Mouse (Mus musculus): Measurements from ENCODE around the gene Procr. TPM values are rescaled to one million over a fixed set of nuclear protein-coding genes. Genes with fewer than 3 reads are reported as not detected.
A peak's percentile ranks its signal among the peaks of the same experiment; 100 is the strongest.

The Procr gene
- 2.4 and 2.5 TPM in 2 replicates for polyA plus RNA-seq (2015; fragmentation: Nextera tagmentation; extraction: Ambion mirVana)

- Histone ChIP-seq H3K36me3 (no peaks in the 10 kb centered on the region), H3K4me2 (replicated peaks) (peak within 1 kb of the TSS; percentile 52), H3K27me3 (peaks cover 13% of the 10 kb centered on the region), H3K9ac (replicated peaks) (peak within 1 kb of the TSS; percentile 57), H3K9me3 (no peaks in the 10 kb centered on the region), H3K4me3 (replicated peaks) (peak within 1 kb of the TSS; percentile 29), H3K27ac (no peak within 1 kb of the TSS), H3K4me1 (replicated peaks) (peaks cover 7% of the 10 kb centered on the region)
- no peak for ATAC-seq
- 4% methylated on average over 25 of the region's 25 CpGs for WGBS
Observed at GRCm38 (mm10) chr2:155751014-155751786, at the start of gene Procr. Procr (plus strand) TSS chr2:155751117.

- H3K27ac ChIP-seq, result no peak overlapping the region
- no peak for ATAC-seq
- H3K4me1 ChIP-seq (replicated peaks), result no peaks in the 10 kb centered on the region; the same call in 1 of the 2 replicates
- H3K9me3 ChIP-seq, result no peaks in the 10 kb centered on the region
- H3K27me3 ChIP-seq, result no peaks in the 10 kb centered on the region
- H3K9ac ChIP-seq (replicated peaks), result no peak overlapping the region
- WGBS, result 95% methylated on average over 19 of the region's 19 CpGs
- H3K4me3 ChIP-seq (replicated peaks), result no peak overlapping the region
- H3K4me2 ChIP-seq (replicated peaks), result no peak overlapping the region
- H3K36me3 ChIP-seq, result peaks cover 46% of the 10 kb centered on the region
Observed at GRCm38 (mm10) chr2:155701399-155701919, 49.5 kb upstream of the Procr start.

- 14% methylated on average over 4 of the region's 4 CpGs for WGBS
- peak overlapping the region; percentile 69 for H3K27ac ChIP-seq
- H3K4me3 ChIP-seq (replicated peaks), result no peak overlapping the region
- H3K36me3 ChIP-seq, result peaks cover 60% of the 10 kb centered on the region
- H3K4me2 ChIP-seq (replicated peaks), result no peak overlapping the region
- no peaks in the 10 kb centered on the region for H3K27me3 ChIP-seq
- no peak overlapping the region for H3K9ac ChIP-seq (replicated peaks)
- H3K4me1 ChIP-seq (replicated peaks), result no peaks in the 10 kb centered on the region; the same call in 1 of the 2 replicates
- no peaks in the 10 kb centered on the region for H3K9me3 ChIP-seq
- peak; percentile 65; the same call in 1 of the 2 replicates for ATAC-seq
Observed at GRCm38 (mm10) chr2:155703630-155704029, 47.3 kb upstream of the Procr start.

- no peaks in the 10 kb centered on the region for H3K9me3 ChIP-seq
- H3K27me3 ChIP-seq, result no peaks in the 10 kb centered on the region
- H3K36me3 ChIP-seq, result peaks cover 78% of the 10 kb centered on the region
- H3K4me2 ChIP-seq (replicated peaks), result no peak overlapping the region
- WGBS, result 83% methylated on average over 4 of the region's 4 CpGs
- H3K27ac ChIP-seq, result no peak overlapping the region
- no peak overlapping the region for H3K4me3 ChIP-seq (replicated peaks)
- ATAC-seq, result no peak
- H3K9ac ChIP-seq (replicated peaks), result no peak overlapping the region
- no peaks in the 10 kb centered on the region; the same call in 1 of the 2 replicates for H3K4me1 ChIP-seq (replicated peaks)
Observed at GRCm38 (mm10) chr2:155707251-155707650, 43.7 kb upstream of the Procr start.

- no peak for ATAC-seq
Observed at GRCm38 (mm10) chr2:155710557-155710956, 40.4 kb upstream of the Procr start.

GRCm38 (mm10) chr2:155717082-155717990, 33.6 kb upstream of the Procr start:
- Histone ChIP-seq H3K4me2 (replicated peaks) (no peak overlapping the region), H3K9ac (replicated peaks) (no peak overlapping the region), H3K36me3 (peaks cover 91% of the 10 kb centered on the region), H3K4me3 (replicated peaks) (no peak overlapping the region), H3K9me3 (no peaks in the 10 kb centered on the region), H3K27me3 (no peaks in the 10 kb centered on the region), H3K4me1 (replicated peaks) (no peaks in the 10 kb centered on the region), H3K27ac (no peak overlapping the region)
- 91% methylated on average over 12 of the region's 12 CpGs for WGBS
- no peak for ATAC-seq

More at GRCm38 (mm10) chr2:155710557-155710956, 40.4 kb upstream of the Procr start:
- no peak overlapping the region for H3K9ac ChIP-seq (replicated peaks)
- H3K4me1 ChIP-seq (replicated peaks), result no peaks in the 10 kb centered on the region
- H3K4me2 ChIP-seq (replicated peaks), result no peak overlapping the region
- no peaks in the 10 kb centered on the region for H3K27me3 ChIP-seq
- 93% methylated on average over 11 of the region's 11 CpGs for WGBS
- H3K9me3 ChIP-seq, result no peaks in the 10 kb centered on the region
- peaks cover 89% of the 10 kb centered on the region for H3K36me3 ChIP-seq
- no peak overlapping the region for H3K4me3 ChIP-seq (replicated peaks)
- no peak overlapping the region for H3K27ac ChIP-seq

- no peak for ATAC-seq
- WGBS, result 94% methylated on average over 5 of the region's 5 CpGs
- H3K27me3 ChIP-seq, result no peaks in the 10 kb centered on the region
- H3K4me1 ChIP-seq (replicated peaks), result no peaks in the 10 kb centered on the region
- H3K36me3 ChIP-seq, result peaks cover 82% of the 10 kb centered on the region
- H3K4me3 ChIP-seq (replicated peaks), result no peak overlapping the region
- no peak overlapping the region for H3K27ac ChIP-seq
- no peaks in the 10 kb centered on the region for H3K9me3 ChIP-seq
- H3K4me2 ChIP-seq (replicated peaks), result no peak overlapping the region
- H3K9ac ChIP-seq (replicated peaks), result no peak overlapping the region
Observed at GRCm38 (mm10) chr2:155720585-155720984, 30.3 kb upstream of the Procr start.

GRCm38 (mm10) chr2:155724036-155724435, 26.9 kb upstream of the Procr start:
- H3K27me3 ChIP-seq, result no peaks in the 10 kb centered on the region
- peaks cover 14% of the 10 kb centered on the region for H3K4me1 ChIP-seq (replicated peaks)
- ATAC-seq, result no peak
- H3K9me3 ChIP-seq, result no peaks in the 10 kb centered on the region
- peaks cover 56% of the 10 kb centered on the region for H3K36me3 ChIP-seq
- no peak overlapping the region for H3K27ac ChIP-seq
- H3K4me3 ChIP-seq (replicated peaks), result no peak overlapping the region
- WGBS, result 88% methylated on average over 5 of the region's 5 CpGs
- H3K4me2 ChIP-seq (replicated peaks), result no peak overlapping the region
- H3K9ac ChIP-seq (replicated peaks), result no peak overlapping the region

GRCm38 (mm10) chr2:155724526-155724925, 26.4 kb upstream of the Procr start:
- no peaks in the 10 kb centered on the region for H3K27me3 ChIP-seq
- H3K36me3 ChIP-seq, result peaks cover 51% of the 10 kb centered on the region
- H3K4me3 ChIP-seq (replicated peaks), result no peak overlapping the region
- H3K27ac ChIP-seq, result no peak overlapping the region
- H3K9me3 ChIP-seq, result no peaks in the 10 kb centered on the region
- H3K9ac ChIP-seq (replicated peaks), result no peak overlapping the region
- WGBS, result 91% methylated on average over 6 of the region's 6 CpGs
- no peak for ATAC-seq
- peaks cover 14% of the 10 kb centered on the region for H3K4me1 ChIP-seq (replicated peaks)
- H3K4me2 ChIP-seq (replicated peaks), result no peak overlapping the region

GRCm38 (mm10) chr2:155726302-155726701, 24.6 kb upstream of the Procr start:
- Histone ChIP-seq H3K27ac (no peak overlapping the region), H3K9me3 (no peaks in the 10 kb centered on the region), H3K4me1 (replicated peaks) (peaks cover 14% of the 10 kb centered on the region), H3K9ac (replicated peaks) (no peak overlapping the region), H3K4me2 (replicated peaks) (no peak overlapping the region), H3K36me3 (peaks cover 40% of the 10 kb centered on the region), H3K27me3 (no peaks in the 10 kb centered on the region), H3K4me3 (replicated peaks) (no peak overlapping the region)
- WGBS, result 90% methylated on average over 7 of the region's 7 CpGs
- no peak for ATAC-seq

GRCm38 (mm10) chr2:155727764-155728395, 23.0 kb upstream of the Procr start:
- H3K9me3 ChIP-seq, result no peaks in the 10 kb centered on the region
- no peaks in the 10 kb centered on the region for H3K27me3 ChIP-seq
- 85% methylated on average over 7 of the region's 7 CpGs for WGBS
- H3K4me1 ChIP-seq (replicated peaks), result peaks cover 14% of the 10 kb centered on the region
- ATAC-seq, result no peak
- H3K9ac ChIP-seq (replicated peaks), result 0 out of 2 replicates have a peak overlapping the region, but pooled peaks have one; percentile 5
- H3K4me3 ChIP-seq (replicated peaks), result peak overlapping the region; percentile 88
- H3K36me3 ChIP-seq, result peaks cover 24% of the 10 kb centered on the region
- peak overlapping the region; percentile 94 for H3K4me2 ChIP-seq (replicated peaks)
- H3K27ac ChIP-seq, result no peak overlapping the region

Data from midbrain, embryonic 13.5 days (tissue).